Mouse (Mus musculus) liver, embryonic 14 days (tissue): Measurements from ENCODE around the gene Crcp. TPM values are rescaled to one million over a fixed set of nuclear protein-coding genes. Genes with fewer than 3 reads are reported as not detected.

ENCODE experiments used
- polyA plus RNA-seq: library from polyadenylated mRNA; depleted of rRNA; stranded (reverse); fragments of >200 nt; gene quantifications from 2 replicates; pipeline ENCODE4 v1.2.3, GENCODE M21; 2012; rRNA removed

The Crcp gene
- 18.0 and 19.4 TPM in 2 replicates for polyA plus RNA-seq

DNA sequence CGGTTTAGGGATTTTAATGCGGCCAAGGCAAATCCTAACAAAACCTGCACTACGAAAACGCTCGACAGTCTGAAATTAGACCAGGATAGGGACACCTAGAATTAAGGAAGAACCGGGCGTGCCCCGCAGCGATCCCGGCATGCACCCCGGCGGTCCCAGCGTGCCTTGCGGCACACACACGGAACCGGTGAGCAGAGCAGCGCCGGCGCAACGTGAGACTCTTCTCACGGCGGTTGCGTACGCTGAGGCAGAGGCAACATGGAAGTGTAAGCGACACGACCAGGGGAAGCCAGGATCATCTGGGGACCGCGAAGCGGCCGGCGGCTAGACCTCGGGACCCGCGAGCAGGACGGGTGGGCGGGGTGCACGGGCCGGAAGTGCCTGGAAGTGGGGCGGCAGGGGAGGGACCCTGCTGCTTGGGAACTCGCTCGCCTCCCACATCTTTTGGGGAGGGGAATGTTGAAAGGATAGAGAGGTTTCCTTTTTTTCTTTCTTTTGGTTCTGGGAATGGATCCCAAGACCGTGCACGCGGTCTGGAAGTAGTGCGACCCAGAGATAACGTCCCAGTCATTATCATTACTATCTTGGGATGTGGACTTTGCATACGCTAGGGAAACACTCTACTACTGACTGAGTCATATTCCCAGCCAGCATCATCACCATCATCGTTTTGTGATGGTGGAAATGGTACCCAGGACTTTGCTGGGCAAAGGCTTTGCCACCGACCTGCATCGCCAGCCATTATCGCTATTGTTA is at the start of gene Crcp, which contains the start of gene Asl:
TSS of gene Crcp (plus strand) at position 149 of the 756 bp plus-strand sequence.
TSS of gene Asl (minus strand) at position 106 of the 756 bp plus-strand sequence.

DNA sequence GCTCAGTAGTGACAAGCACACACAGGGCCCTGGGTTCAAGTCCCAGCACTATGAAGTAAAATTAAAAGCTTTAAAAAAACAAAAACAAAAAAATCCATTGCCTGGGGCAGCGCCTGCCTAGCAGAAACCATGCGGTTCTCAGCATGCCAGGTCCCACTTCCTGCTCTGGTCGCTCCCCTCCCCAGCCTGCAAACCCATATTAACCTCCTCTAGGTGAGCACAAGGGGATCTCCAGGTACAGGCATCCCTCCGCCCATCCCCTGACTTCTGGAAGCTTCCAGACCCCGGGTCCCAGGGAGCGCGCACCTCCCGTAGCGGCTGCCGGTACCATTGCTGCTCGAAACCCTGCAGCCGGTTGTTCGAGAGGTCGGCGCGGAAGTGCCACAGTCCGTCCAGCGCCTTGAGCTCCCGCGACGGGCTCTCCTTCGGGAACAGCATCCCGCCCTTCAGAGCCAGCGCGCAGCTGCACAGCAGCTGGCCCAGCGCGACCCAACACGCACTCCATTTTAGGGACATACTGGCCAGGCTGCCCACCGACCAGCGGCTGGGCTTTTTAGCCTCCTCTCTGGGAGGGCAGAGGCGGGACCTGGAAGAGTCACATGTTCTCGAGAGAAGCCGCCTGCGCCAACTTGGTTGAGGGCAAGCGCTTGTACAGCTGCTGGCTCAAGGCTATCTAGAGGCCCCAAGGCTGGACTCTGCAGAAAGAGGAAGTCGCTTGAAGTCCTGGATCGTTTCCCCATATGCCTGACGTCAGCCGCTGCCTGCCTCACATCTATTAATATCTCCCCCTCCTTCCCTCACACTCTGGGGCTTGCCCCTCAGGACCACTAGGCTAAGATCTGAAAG is 26.6 kb upstream of the Crcp start, which contains the start of gene Gusb:
TSS of gene Gusb (minus strand) at position 749 of the 846 bp plus-strand sequence.

DNA sequence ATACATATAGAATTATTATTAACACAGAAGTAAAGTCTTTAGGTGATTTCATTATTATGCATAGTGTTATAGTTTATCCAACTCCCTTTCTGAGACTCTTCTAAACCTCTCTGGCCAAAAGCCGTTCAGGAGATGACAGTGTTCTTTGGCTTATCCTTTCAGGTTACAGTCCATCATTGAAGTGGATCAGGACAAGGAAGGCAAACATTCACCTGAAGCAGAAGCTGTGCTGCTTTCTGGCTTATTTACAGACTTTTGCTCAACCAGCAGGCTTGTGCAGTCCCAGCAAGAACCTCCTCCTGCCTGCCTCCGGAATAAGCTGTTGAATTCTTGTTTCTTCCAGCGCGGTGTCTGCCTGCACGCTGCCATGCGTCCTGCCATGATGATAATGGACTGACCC is 43.9 kb downstream of the Crcp start, which contains the start of gene Tpst1:
TSS of gene Tpst1 (plus strand) at position 301 of the 400 bp plus-strand sequence.

Other genes with a start within 250 kb of the Crcp start
- 29.6 and 34.6 TPM in 2 replicates for gene Psph, start 241.8 kb upstream of the Crcp start, polyA plus RNA-seq
- 8.5 and 8.6 TPM in 2 replicates for gene Sumf2, start 182.3 kb upstream of the Crcp start, polyA plus RNA-seq
- gene Chchd2, start 141.8 kb upstream of the Crcp start, polyA plus RNA-seq = 477 and 534 TPM in 2 replicates
- gene Zbed5, start 133.6 kb upstream of the Crcp start, polyA plus RNA-seq = 0.84 and 0.89 TPM in 2 replicates
- 0.08 and 0.12 TPM in 2 replicates for gene Phkg1, start 130.7 kb upstream of the Crcp start, polyA plus RNA-seq
- 0.32 and 0.44 TPM in 2 replicates for gene Nupr1l, start 120.8 kb upstream of the Crcp start, polyA plus RNA-seq
- 15.6 and 17.8 TPM in 2 replicates for gene Vkorc1l1, start 87.3 kb upstream of the Crcp start, polyA plus RNA-seq
- 17.1 and 21.6 TPM in 2 replicates for gene Gusb, start 26.2 kb upstream of the Crcp start, polyA plus RNA-seq
- 26.9 and 31.7 TPM in 2 replicates for gene Asl, start within 50 bp of the Crcp start, polyA plus RNA-seq
- gene Tpst1, start 44.0 kb downstream of the Crcp start, polyA plus RNA-seq = 10.5 and 11.3 TPM in 2 replicates
- gene Kctd7, start 115.6 kb downstream of the Crcp start, polyA plus RNA-seq = 3.4 and 4.0 TPM in 2 replicates
- gene Rabgef1, start 142.5 kb downstream of the Crcp start, polyA plus RNA-seq = 13.1 and 15.0 TPM in 2 replicates
- gene Tmem248, start 187.8 kb downstream of the Crcp start, polyA plus RNA-seq = 12.6 and 15.6 TPM in 2 replicates
- gene Sbds, start 226.2 kb downstream of the Crcp start, polyA plus RNA-seq = 40.6 and 41.8 TPM in 2 replicates
- 6.4 and 7.1 TPM in 2 replicates for gene Tyw1, start 226.3 kb downstream of the Crcp start, polyA plus RNA-seq